Mouse (Mus musculus): Measurements from ENCODE around the gene Fam110a.

- no peak for TF ChIP-seq CTCF (IDR thresholded peaks at IDR 0.05; ENCODE audit: extremely low read depth, insufficient read depth, insufficient read length, insufficient replicate concordance)
- TF ChIP-seq POLR2A (IDR thresholded peaks at IDR 0.05; ENCODE audit: low read depth, low read length) = no peak
Measured at GRCm38 (mm10) chr2:151959274-151959673, 20.7 kb downstream of the Fam110a start.
